Mouse (Mus musculus) lung, embryonic 15.5 days (tissue): Measurements from ENCODE around the gene Fbxl13. TPM values are rescaled to one million over a fixed set of nuclear protein-coding genes. Genes with fewer than 3 reads are reported as not detected.
"Not testable (repeated sequence)": the region's sequence is repeated elsewhere in the genome, so short reads cannot be mapped to it uniquely, and the experiment has no call there.

Experiments used
- ATAC-seq: fragments of 200-750 bp; cut with Nextera tagmentation; 2 replicates; pipeline ENCODE4 v1.8.0; 2017; ENCODE audit warnings: moderate number of reproducible peaks, borderline replicate concordance; ENCODE audit not compliant: low FRiP score, low TSS enrichment; ENCODE audit errors: extremely low read depth
- H3K27ac ChIP-seq: fragments of 300-500 bp; sonication (generic); 2 replicates; pipeline ENCODE4 v1.5.1; 2015; ENCODE audit warnings: moderate library complexity, mild to moderate bottlenecking, inconsistent platforms
- H3K27me3 ChIP-seq: fragments of 300-500 bp; sonication (generic); 2 replicates; pipeline ENCODE4 v1.6.1; 2015; ENCODE audit warnings: inconsistent platforms
- H3K36me3 ChIP-seq: fragments of 300-500 bp; sonication (generic); 2 replicates; pipeline ENCODE4 v1.6.1; 2015; ENCODE audit warnings: inconsistent platforms
- H3K4me1 ChIP-seq: fragments of 300-500 bp; sonication (generic); 2 replicates; pipeline ENCODE4 v1.6.1; 2015; ENCODE audit warnings: inconsistent platforms
- H3K4me2 ChIP-seq: fragments of 300-500 bp; sonication (generic); 2 replicates; pipeline ENCODE4 v1.6.1; 2015; ENCODE audit warnings: inconsistent platforms, mild to moderate bottlenecking, moderate library complexity
- H3K4me3 ChIP-seq: fragments of 300-500 bp; sonication (generic); 2 replicates; pipeline ENCODE4 v1.5.1; 2015; ENCODE audit warnings: mild to moderate bottlenecking, inconsistent platforms
- H3K9ac ChIP-seq: fragments of 300-500 bp; sonication (generic); 2 replicates; pipeline ENCODE4 v1.6.1; 2015; ENCODE audit warnings: inconsistent platforms
- H3K9me3 ChIP-seq: fragments of 300-500 bp; sonication (generic); 2 replicates; pipeline ENCODE4 v1.6.1; 2016; ENCODE audit warnings: inconsistent platforms
- WGBS: fragments of 180-500 bp; shearing (Covaris S2); methylation state at CpG from one replicate; pipeline ENCODE4 v1.1.7; 2015; 5-methylcytosine and 5-hydroxymethylcytosine counted together
- polyA plus RNA-seq: library from polyadenylated mRNA; unstranded; fragments of >200 nt; fragmentation: Nextera tagmentation; extraction: Ambion mirVana; gene quantifications from 2 replicates; pipeline ENCODE4 v1.2.1, GENCODE M21; 2015

Gene Fbxl13
- polyA plus RNA-seq, 1 experiment from 2014 or later, result 0.72 TPM

DNA sequence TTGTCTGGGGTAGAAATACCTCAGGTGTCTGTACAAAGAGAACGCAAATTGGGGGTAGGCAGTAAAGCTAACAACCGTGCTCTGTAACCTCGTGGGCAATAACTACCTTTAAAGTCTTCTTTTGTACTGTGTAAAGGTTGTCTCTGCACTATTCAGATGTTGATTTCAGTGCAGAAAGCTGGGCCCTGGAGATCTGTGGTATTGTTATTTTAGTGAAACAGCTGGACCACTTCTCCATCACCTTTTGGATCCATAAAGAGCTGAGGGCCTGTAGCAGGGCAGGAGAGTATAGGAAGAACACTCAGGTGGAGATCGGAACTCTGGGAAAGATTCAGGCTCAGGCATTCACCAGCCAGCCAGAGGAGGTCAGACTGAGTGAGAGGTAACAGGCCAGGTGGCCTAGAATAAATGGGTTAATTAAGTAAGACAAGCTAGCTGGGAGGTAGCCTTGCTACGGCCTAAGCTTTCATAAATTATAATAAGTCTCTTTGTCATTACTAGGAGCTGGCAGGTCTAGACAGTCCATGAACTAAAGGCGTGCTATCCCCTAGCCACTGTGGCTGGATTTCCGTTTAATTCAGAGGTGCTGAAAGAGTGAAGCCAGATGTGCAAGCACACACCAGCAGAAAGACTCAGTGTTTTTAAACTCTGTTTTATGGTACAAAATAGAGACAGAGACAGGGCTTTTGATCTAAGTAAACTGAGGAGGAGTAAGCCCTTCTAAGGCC is 6.6 kb upstream of the Fbxl13 start:
- WGBS, result 71% methylated on average over 7 of the region's 7 CpGs
- no peak overlapping the region for H3K4me3 ChIP-seq
- no peak for ATAC-seq
- H3K27ac ChIP-seq, result no peak overlapping the region
- H3K27me3 ChIP-seq, result no peaks in the 10 kb centered on the region
- H3K4me2 ChIP-seq, result no peak overlapping the region
- H3K4me1 ChIP-seq, result peaks cover 4% of the 10 kb centered on the region
- H3K36me3 ChIP-seq, result peaks cover 58% of the 10 kb centered on the region
- no peaks in the 10 kb centered on the region for H3K9me3 ChIP-seq
- H3K9ac ChIP-seq, result no peak overlapping the region

DNA sequence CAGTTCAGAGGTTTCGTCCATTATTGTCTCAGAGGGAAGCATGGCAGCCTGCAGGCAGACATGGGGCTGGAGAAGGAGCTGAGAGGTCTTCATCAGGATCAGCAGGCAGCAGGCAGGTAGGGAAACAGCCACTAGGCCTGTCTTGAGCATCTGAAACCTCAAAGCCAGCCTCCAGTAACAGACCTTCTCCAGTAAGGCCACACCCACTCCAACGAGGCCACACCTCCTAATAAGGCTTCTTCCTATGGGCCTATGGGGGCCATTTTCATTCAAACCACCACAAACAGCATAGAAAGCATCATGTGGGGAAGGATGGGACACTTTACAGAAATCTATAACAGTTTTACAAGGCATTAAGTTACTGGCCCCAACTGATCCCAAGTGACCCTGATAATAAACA is 5.3 kb upstream of the Fbxl13 start:
- H3K4me2 ChIP-seq, result no peak overlapping the region
- H3K27me3 ChIP-seq, result no peaks in the 10 kb centered on the region
- no peak overlapping the region for H3K27ac ChIP-seq
- peaks cover 4% of the 10 kb centered on the region for H3K4me1 ChIP-seq
- peaks cover 54% of the 10 kb centered on the region for H3K36me3 ChIP-seq
- H3K9ac ChIP-seq, result no peak overlapping the region
- no peak overlapping the region for H3K4me3 ChIP-seq
- WGBS, result 65% methylated on average over 2 of the region's 2 CpGs
- H3K9me3 ChIP-seq, result no peaks in the 10 kb centered on the region
- ATAC-seq, result no peak

DNA sequence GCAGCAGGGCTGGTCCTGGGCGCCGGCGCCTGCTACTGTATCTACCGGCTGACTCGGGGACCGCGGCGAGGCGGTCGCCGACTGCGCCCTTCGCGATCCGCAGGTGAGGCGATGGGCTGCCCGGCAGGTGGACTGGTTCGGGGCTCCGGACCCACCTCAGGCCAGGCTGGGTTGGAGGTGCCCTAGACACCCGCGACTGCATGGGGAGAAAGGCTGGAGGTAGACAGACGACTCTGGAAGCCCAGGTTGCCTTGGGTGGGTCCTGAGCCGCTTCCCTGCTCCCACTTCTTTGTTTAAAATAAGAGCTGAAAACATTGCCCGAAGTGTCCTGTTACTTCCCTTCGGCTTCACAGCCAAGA is 678 bp upstream of the Fbxl13 start:
- WGBS, result 1% methylated on average over 25 of the region's 25 CpGs
- peaks cover 12% of the 10 kb centered on the region for H3K4me1 ChIP-seq
- H3K9me3 ChIP-seq, result no peaks in the 10 kb centered on the region
- H3K4me3 ChIP-seq, result peak overlapping the region; percentile 78
- H3K9ac ChIP-seq, result peak overlapping the region; percentile 68
- peaks cover 25% of the 10 kb centered on the region for H3K36me3 ChIP-seq
- H3K27me3 ChIP-seq, result no peaks in the 10 kb centered on the region
- peak overlapping the region; percentile 77 for H3K4me2 ChIP-seq
- peak overlapping the region; percentile 90 for H3K27ac ChIP-seq
- ATAC-seq, result no peak

DNA sequence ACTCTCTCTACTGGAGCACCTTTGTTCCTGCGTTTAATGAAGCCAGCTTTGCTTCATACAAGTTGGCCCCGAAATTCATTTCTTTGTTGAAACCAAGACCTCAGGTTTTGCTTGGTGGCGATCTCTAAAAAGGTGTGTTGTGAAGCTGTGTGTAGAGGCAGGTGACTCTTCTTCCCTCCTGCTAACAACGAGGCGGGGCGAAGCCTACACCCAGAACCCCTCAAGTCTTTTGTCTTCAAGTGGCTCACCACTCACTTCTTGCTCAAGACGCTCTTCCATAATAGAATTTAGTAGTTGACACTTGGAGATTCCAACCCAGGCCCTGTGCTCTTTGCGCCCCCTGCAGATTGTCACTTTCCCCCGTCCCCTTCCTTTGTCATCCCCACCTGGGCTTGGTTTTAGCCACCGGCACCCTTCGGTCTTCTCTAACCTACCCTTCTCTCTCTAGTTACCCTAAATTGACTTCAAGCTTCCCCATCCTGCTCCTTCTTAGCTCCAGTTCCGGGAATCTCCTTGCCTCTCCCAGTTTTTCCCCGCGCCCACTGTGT is 469 bp downstream of the Fbxl13 start:
- H3K27ac ChIP-seq, result peak overlapping the region; percentile 80
- H3K27me3 ChIP-seq, result no peaks in the 10 kb centered on the region
- H3K4me2 ChIP-seq, result peak overlapping the region; percentile 77
- ATAC-seq, result no peak
- 0 out of 2 replicates have a peak overlapping the region, but pooled peaks have one; percentile 3 for H3K9ac ChIP-seq
- H3K4me3 ChIP-seq, result peak overlapping the region; percentile 78
- no peaks in the 10 kb centered on the region for H3K9me3 ChIP-seq
- peaks cover 14% of the 10 kb centered on the region for H3K36me3 ChIP-seq
- H3K4me1 ChIP-seq, result peaks cover 12% of the 10 kb centered on the region
- 10% methylated on average over 14 of the region's 14 CpGs for WGBS

DNA sequence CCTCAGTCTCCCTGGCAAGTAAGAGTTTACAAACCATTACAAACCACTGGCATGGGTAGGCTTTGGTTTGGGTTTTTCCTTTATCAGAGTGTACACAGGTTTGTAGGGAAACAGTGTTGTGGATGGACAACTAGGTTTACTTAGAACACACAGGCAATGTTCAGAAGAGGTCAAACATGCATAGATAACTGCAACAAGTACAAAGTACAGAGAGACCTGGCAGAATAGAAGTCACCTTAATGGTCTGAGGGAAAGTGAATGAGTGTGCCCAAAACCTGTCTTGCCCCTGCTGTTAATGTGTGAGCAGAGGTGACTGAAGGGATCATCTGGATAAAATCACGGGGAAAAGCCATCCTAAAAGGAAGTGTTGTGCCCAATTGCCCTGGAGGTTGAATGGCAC is 1.8 kb downstream of the Fbxl13 start:
- H3K36me3 ChIP-seq, result peaks cover 1% of the 10 kb centered on the region
- H3K27me3 ChIP-seq, result no peaks in the 10 kb centered on the region
- WGBS, result 19% methylated on average over 1 of the region's 1 CpGs
- no peak overlapping the region for H3K9ac ChIP-seq
- H3K9me3 ChIP-seq, result no peaks in the 10 kb centered on the region
- ATAC-seq, result no peak
- no peak overlapping the region for H3K4me3 ChIP-seq
- peaks cover 12% of the 10 kb centered on the region for H3K4me1 ChIP-seq
- no peak overlapping the region for H3K27ac ChIP-seq
- no peak overlapping the region for H3K4me2 ChIP-seq

DNA sequence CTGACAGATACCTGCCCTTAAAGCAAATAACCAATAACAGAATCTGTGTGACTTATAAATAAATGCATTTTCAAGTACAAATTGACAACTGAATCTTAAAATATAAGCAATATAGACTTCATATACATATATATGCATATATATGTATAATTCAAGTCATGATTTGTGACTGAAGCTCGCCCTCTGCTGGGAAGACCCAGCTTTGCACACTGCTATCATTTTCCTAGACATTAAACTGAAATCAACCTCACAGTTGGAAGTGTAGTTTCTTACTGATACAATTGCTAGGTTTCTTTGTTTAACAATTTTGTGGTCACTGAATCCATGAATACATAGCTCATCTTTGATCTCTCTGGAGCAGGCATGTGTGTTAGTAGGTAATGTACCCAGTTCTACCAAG is 4.5 kb downstream of the Fbxl13 start:
- H3K36me3 ChIP-seq, result no peaks in the 10 kb centered on the region
- H3K4me3 ChIP-seq, result no peak overlapping the region
- ATAC-seq, result no peak
- H3K27me3 ChIP-seq, result no peaks in the 10 kb centered on the region
- no peak overlapping the region for H3K4me2 ChIP-seq
- no peak overlapping the region for H3K9ac ChIP-seq
- peaks cover 7% of the 10 kb centered on the region; the same call in 1 of the 2 replicates for H3K4me1 ChIP-seq
- no peak overlapping the region for H3K27ac ChIP-seq
- WGBS, result 0% methylated on average over 1 of the region's 1 CpGs
- no peaks in the 10 kb centered on the region for H3K9me3 ChIP-seq

DNA sequence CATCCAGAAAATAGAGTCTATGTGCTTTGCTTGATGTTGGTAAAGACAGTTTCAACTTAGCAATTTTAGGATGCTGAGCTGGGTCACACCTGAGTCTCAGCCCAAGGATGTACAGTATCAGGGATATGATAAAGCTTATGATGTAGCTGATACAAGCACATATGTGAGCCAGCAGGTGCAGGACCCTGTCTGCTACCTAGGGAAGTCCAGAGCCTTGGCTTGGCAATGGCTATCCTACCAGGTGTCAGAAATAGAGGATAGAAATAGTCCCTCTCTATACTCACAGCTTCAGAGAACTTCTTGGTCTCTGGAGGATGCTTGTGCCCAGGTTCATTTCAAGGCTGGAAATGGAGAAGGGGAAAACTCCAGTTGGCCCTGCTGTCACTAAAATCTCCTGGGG is 19.5 kb downstream of the Fbxl13 start:
- Histone ChIP-seq H3K4me3 (no peak overlapping the region), H3K9me3 (no peaks in the 10 kb centered on the region), H3K36me3 (no peaks in the 10 kb centered on the region), H3K4me2 (no peak overlapping the region), H3K27ac (no peak overlapping the region), H3K4me1 (no peaks in the 10 kb centered on the region), H3K9ac (no peak overlapping the region), H3K27me3 (no peaks in the 10 kb centered on the region)
- ATAC-seq, result no peak

DNA sequence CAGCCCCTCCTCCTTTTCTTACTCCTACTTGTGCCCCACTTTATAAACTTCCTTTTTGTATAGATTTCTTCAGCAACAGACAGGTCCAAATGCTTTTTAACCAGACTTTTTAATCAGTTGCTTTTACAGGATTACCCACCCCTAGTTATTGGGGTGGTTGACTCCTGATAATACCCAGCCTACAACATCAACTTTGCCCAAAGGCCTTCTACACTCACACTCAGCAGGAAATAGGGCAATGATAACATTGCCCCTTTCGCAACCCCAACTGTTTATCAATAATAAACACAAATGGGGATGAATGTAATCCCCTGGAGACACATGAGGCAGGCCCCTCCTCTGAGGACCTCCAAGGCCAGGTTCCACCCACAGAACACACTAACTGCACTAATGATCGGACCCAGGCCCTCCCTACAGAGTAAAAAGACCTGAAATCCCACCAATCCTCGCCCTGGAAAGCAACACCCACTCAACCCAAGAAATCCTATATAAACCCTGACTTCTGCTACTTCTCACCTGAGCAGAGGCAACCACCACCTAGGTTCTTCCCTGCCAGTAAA is 28.9 kb downstream of the Fbxl13 start:
- H3K4me1 ChIP-seq, result no peaks in the 10 kb centered on the region
- H3K27ac ChIP-seq, result no peak overlapping the region
- ATAC-seq, result no peak
- H3K9me3 ChIP-seq, result no peaks in the 10 kb centered on the region
- no peak overlapping the region for H3K9ac ChIP-seq
- H3K4me2 ChIP-seq, result no peak overlapping the region
- H3K36me3 ChIP-seq, result no peaks in the 10 kb centered on the region
- WGBS, result 55% methylated on average over 3 of the region's 3 CpGs
- H3K4me3 ChIP-seq, result no peak overlapping the region
- no peaks in the 10 kb centered on the region for H3K27me3 ChIP-seq

DNA sequence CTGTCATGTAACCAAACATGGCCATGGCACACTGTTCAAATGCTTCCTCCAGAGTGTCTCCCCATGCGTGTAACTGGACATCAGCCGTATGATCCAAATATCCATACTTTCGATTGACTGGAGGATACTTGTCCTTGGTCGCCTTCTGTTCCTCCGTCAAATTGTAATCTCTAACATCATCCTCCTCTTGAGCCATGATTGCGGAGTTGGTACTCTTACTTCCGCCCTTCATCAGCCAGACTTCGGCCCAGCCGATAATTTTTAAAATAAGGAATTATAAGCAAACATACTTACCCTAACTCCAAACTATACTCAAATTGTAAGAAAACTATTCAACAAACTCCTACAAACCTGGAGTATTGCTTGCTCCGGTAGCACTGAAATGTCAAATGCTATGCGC is 31.1 kb downstream of the Fbxl13 start:
- H3K4me2 ChIP-seq, H3K9ac ChIP-seq, H3K27ac ChIP-seq, ATAC-seq, H3K4me3 ChIP-seq, H3K4me1 ChIP-seq, H3K36me3 ChIP-seq, H3K27me3 ChIP-seq, H3K9me3 ChIP-seq: not testable (repeated sequence)
- WGBS, result 96% methylated on average over 11 of the region's 11 CpGs

DNA sequence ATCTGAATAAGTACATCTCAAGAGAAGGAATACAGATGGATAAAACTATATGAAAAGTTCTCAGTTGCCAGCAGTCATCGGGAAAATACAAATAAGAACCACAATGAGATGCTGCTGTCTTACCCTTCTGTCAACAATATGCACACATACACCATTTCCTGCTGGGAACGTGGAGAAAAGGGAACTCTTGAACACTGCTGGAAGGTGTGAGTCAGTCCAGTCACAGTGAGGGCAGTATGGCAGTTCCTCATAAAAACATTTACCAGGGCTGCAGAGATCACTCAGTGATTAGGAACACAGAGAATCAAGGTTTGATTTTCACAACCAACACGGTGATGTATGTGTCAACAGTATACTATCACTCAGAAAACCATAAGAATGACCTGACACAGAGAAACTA is 34.4 kb downstream of the Fbxl13 start:
- no peak for ATAC-seq
- H3K36me3 ChIP-seq, result no peaks in the 10 kb centered on the region
- H3K9me3 ChIP-seq, result no peaks in the 10 kb centered on the region
- no peak overlapping the region for H3K4me2 ChIP-seq
- no peaks in the 10 kb centered on the region for H3K27me3 ChIP-seq
- H3K9ac ChIP-seq, result no peak overlapping the region
- no peak overlapping the region for H3K4me3 ChIP-seq
- 60% methylated on average over 3 of the region's 3 CpGs for WGBS
- no peak overlapping the region for H3K27ac ChIP-seq
- H3K4me1 ChIP-seq, result no peaks in the 10 kb centered on the region

DNA sequence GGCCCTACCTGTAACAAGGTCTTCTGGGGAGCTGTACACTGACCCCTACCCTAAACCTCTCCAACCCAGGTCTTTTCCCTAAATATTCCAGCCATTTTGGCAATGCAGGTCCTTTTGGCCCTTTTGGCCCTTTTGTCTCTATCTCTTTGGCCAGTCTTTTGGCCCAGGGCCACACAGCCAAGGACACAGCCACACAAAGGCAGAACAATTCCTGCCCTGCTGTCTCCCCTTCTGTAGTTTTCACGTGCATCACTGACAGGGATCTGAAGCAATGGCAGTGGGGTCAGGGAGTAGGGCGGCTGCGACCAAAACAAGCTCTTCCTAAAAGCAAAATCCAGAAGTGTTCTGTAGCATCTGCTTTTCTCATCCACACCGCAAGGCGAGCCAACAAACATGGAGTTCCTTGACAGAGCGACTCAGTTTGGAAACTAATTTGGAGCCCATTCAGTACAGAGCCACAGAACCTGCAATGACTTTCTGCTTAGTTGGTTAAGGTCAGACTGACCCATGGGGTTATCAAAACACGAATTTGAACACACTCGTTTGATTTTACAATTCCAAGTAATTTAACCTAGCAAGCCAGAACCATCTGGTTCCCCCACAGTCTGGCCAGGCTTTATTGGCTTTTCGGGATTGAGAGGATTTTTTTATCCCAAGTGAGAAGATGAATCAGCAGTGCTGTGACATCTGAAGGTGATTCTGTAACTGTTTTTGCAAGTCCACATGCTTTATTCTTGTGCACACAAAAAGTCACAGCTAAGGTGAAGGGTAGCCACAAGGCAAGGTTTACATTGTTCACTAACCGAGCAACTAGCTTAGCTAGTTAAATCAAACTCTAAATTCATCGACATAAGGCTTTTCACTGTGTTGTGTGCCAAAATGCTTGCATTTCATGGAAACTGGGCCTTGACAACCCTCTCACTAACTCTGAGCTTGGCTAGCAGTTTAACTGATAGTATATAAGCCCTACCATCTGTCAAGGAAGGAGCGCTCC is 36.8 kb downstream of the Fbxl13 start:
- H3K4me3 ChIP-seq, result no peak overlapping the region
- no peak overlapping the region for H3K9ac ChIP-seq
- no peaks in the 10 kb centered on the region for H3K36me3 ChIP-seq
- no peaks in the 10 kb centered on the region for H3K9me3 ChIP-seq
- 66% methylated on average over 12 of the region's 12 CpGs for WGBS
- ATAC-seq, result no peak
- H3K27me3 ChIP-seq, result no peaks in the 10 kb centered on the region
- no peak overlapping the region for H3K27ac ChIP-seq
- H3K4me1 ChIP-seq, result no peaks in the 10 kb centered on the region
- H3K4me2 ChIP-seq, result no peak overlapping the region

DNA sequence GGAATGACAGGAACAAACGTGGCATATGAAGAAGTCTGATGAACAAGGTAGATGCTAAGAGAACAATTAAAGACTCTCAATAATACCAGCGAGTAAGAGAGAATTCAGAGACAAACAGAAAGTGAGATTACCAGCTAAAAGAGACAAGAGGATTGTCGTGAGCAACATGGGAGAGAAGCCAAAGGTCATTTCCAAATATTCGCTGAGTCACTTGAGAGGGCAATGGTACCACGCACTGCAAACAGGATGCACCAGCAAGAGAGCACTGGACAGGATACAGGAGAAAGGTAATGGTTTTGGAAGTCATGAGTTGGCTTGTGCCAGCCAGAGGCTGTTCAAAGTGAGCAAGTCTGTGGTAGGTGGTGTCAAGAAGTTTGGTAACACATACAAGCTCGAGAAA is 39.5 kb downstream of the Fbxl13 start:
- no peaks in the 10 kb centered on the region for H3K27me3 ChIP-seq
- H3K36me3 ChIP-seq, result no peaks in the 10 kb centered on the region
- no peak overlapping the region for H3K27ac ChIP-seq
- ATAC-seq, result no peak
- H3K9ac ChIP-seq, result no peak overlapping the region
- H3K4me3 ChIP-seq, result no peak overlapping the region
- H3K9me3 ChIP-seq, result no peaks in the 10 kb centered on the region
- H3K4me1 ChIP-seq, result no peaks in the 10 kb centered on the region
- H3K4me2 ChIP-seq, result no peak overlapping the region
- 47% methylated on average over 6 of the region's 6 CpGs for WGBS
